In genomic region chr2:60284467-60284821, GRCm38 (mm10) we compare ENCODE assay signal across 8 mouse cellular contexts. TPM values are rescaled to one million over a fixed set of nuclear protein-coding genes. Genes with fewer than 3 reads are reported as not detected.
A peak's percentile ranks its signal among the peaks of the same experiment; 100 is the strongest.
DNase-seq lines count a peak whose midpoint lies in the region; ATAC-seq lines count a peak whose summit lies in the region.

Gene Cd302 (minus strand): TSS chr2:60284488.

- H3K9ac ChIP-seq in intestine, embryonic 15.5 days = peak within 1 kb of the TSS; percentile 59
- H3K9ac ChIP-seq in midbrain, embryonic 13.5 days (replicated peaks) = peak within 1 kb of the TSS; percentile 68

- H3K27me3 ChIP-seq in intestine, embryonic 15.5 days (replicated peaks) = no peaks in the 10 kb centered on the region
- peaks cover 38% of the 10 kb centered on the region for H3K27me3 ChIP-seq in midbrain, embryonic 13.5 days

- no peaks in the 10 kb centered on the region for H3K36me3 ChIP-seq in intestine, embryonic 15.5 days
- H3K36me3 ChIP-seq in midbrain, embryonic 13.5 days = no peaks in the 10 kb centered on the region

- peak; percentile 57 for ATAC-seq in intestine, embryonic 15.5 days
- ATAC-seq in midbrain, embryonic 13.5 days = no peak

- peaks cover 12% of the 10 kb centered on the region for H3K4me1 ChIP-seq in intestine, embryonic 15.5 days (replicated peaks)
- peaks cover 16% of the 10 kb centered on the region for H3K4me1 ChIP-seq in midbrain, embryonic 13.5 days (replicated peaks)

- peak within 1 kb of the TSS; percentile 97 for H3K4me2 ChIP-seq in intestine, embryonic 15.5 days (replicated peaks)
- H3K4me2 ChIP-seq in midbrain, embryonic 13.5 days (replicated peaks) = peak within 1 kb of the TSS; percentile 92

- 35% methylated on average over 4 of the region's 4 CpGs for WGBS in intestine, embryonic 15.5 days
- 66% methylated on average over 4 of the region's 4 CpGs for WGBS in midbrain, embryonic 13.5 days

- no peaks in the 10 kb centered on the region for H3K9me3 ChIP-seq in intestine, embryonic 15.5 days
- no peaks in the 10 kb centered on the region for H3K9me3 ChIP-seq in midbrain, embryonic 13.5 days

- DNase-seq in gastrocnemius, postnatal 4 days (ENCODE audit: low spot score in 2 of 2) = no peak
- DNase-seq in gastrocnemius, postnatal 25 days = no peak
- DNase-seq in thymus, postnatal 0 days (ENCODE audit: low spot score) = no peak
- DNase-seq in thymus, postnatal 10 days (ENCODE audit: low spot score in 2 of 2) = no peak
- DNase-seq in embryo, embryonic 9.5 days (ENCODE audit: extremely low spot score) = no peak
- DNase-seq in urinary bladder, postnatal 25 days (ENCODE audit: low spot score) = no peak

- peak within 1 kb of the TSS; percentile 54 for H3K4me3 ChIP-seq in intestine, embryonic 15.5 days (replicated peaks)
- H3K4me3 ChIP-seq in midbrain, embryonic 13.5 days (replicated peaks) = peak within 1 kb of the TSS; percentile 45

- peak within 1 kb of the TSS; percentile 29; the same call in 1 of the 2 replicates for H3K27ac ChIP-seq in intestine, embryonic 15.5 days
- no peak within 1 kb of the TSS for H3K27ac ChIP-seq in midbrain, embryonic 13.5 days

RNA-seq across cellular contexts. Expression of gene Cd302, which starts in this region (rescaled TPM):
- 10 to 100 TPM; 17.8 to 18.8 TPM for total RNA-seq in gastrocnemius, postnatal 4 days (2021)
- total RNA-seq in gastrocnemius, postnatal 25 days (2021) = 10 to 100 TPM in 1 of 2 experiments, 1 to 10 TPM in 1; 9.7 to 14.7 TPM
- polyA plus RNA-seq in thymus, postnatal 0 days (2015; fragmentation: Nextera tagmentation; extraction: Ambion mirVana) = 10.4 and 13.4 TPM in 2 replicates
- polyA plus RNA-seq in intestine, embryonic 15.5 days (2015; fragmentation: Nextera tagmentation; extraction: Ambion mirVana) = 36.3 and 38.5 TPM in 2 replicates
- 8.6 and 11.1 TPM in 2 replicates for polyA plus RNA-seq in midbrain, embryonic 13.5 days (2015; fragmentation: Nextera tagmentation; extraction: Ambion mirVana)
